ENCODE assay signal across 8 mouse cellular contexts in the genomic region with DNA sequence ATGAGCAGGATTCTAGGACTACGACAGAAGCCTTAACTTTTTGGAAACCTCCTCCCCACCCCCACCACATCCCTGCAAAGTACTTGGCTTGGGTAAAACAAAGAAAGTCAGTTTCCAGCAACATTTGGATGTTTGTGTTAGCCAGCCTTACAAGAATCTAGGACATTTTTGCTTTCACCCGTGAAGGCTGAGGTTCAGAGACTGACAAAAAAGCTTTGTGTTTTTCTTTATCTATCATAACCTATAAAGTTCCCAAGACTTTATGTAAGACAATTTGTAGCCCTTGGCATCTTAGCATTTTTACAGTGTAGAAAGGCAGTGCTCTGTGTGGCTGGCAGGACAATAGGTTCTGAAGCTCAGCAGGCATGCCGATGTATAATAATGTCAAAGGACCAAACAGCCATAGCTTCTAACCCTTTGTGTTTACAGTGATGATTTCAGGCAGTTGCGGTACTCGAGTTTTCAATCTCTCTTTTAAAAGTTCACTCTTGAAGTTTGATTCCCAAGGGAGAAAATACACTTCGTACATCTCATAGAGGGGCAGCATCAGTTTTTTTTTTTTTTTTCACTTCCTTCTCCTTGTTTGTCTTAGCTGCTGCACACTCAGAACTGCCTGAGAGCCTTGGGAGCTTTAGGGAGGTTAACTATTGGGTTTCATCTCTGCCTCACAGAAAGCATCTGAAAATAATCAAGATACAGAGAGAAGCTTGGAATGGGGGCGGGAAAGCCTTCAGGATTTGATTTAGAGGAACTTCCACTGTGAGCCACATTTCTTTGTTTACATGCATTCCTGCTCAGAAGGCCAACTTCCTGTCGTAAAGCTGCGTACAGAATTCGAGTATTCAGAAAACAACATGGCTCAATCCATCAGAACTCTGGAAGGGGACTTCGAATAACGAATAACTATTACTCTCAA.
A peak's percentile ranks its signal among the peaks of the same experiment; 100 is the strongest.
DNase-seq lines count a peak whose midpoint lies in the region; ATAC-seq and TF ChIP-seq lines count a peak whose summit lies in the region.
"Had no signal": no experiment of that assay in that cellular context is flagged by ENCODE, and none has a peak within 500 bp of the region (broad histone marks: within the 10 kb centered on the region; RNA-seq: fewer than 3 reads in every experiment).

No protein-coding gene starts in this region.

- peak; percentile 80 for ATAC-seq in limb, embryonic 11.5 days (ENCODE audit: insufficient number of reproducible peaks, low FRiP score, low TSS enrichment, low read depth)
- ATAC-seq in liver, postnatal 0 days = no peak

- peak overlapping the region; percentile 68 for H3K27ac ChIP-seq in limb, embryonic 11.5 days (replicated peaks; ENCODE audit: low read depth, low read length)
- H3K27ac ChIP-seq in liver, postnatal 0 days (ENCODE audit: low read depth) = no peak overlapping the region
- H3K27ac ChIP-seq: liver, embryonic 13.5 days had no signal

- WGBS in limb, embryonic 11.5 days = 22% methylated on average over 12 of the region's 12 CpGs
- 37% methylated on average over 12 of the region's 12 CpGs for WGBS in liver, postnatal 0 days (ENCODE audit: insufficient replicate concordance)

- intact Hi-C loops in heart, postnatal 10 days (cut with DNase I) = no loop called here

- no peaks in the 10 kb centered on the region for H3K9me3 ChIP-seq in limb, embryonic 11.5 days (ENCODE audit: control insufficient read depth, low read length)
- no peaks in the 10 kb centered on the region for H3K9me3 ChIP-seq in liver, postnatal 0 days (ENCODE audit: low read length)
- H3K9me3 ChIP-seq: liver, embryonic 13.5 days had no signal

- H3K9ac ChIP-seq in limb, embryonic 11.5 days (ENCODE audit: low read length) = no peak overlapping the region
- no peak overlapping the region for H3K9ac ChIP-seq in liver, postnatal 0 days (replicated peaks)
- H3K9ac ChIP-seq: liver, embryonic 13.5 days had no signal

- peak; percentile 48 for DNase-seq in Muller cell, postnatal 12 days (ENCODE audit: inconsistent ontology term)
- DNase-seq in R1 (ENCODE audit: low read depth, low spot score) = peak; percentile 10
- DNase-seq in heart, postnatal 10 days = peak; percentile 13 to 28
- peak; percentile 77 for DNase-seq in limb, embryonic 11.5 days (ENCODE audit: low spot score)
- DNase-seq in cerebellum, postnatal 25 days = no peak
- no peak for DNase-seq in spleen, adult 12 weeks (ENCODE audit: low spot score)
- no peak for DNase-seq in liver, postnatal 0 days
- DNase-seq: liver, embryonic 13.5 days had no signal

- no peak for TF ChIP-seq EP300 in liver, postnatal 0 days (IDR thresholded peaks at IDR 0.05; ENCODE audit: low read depth)

- H3K4me2 ChIP-seq in limb, embryonic 11.5 days (ENCODE audit: low read depth, severe bottlenecking) = no peak overlapping the region
- H3K4me2 ChIP-seq in liver, postnatal 0 days (ENCODE audit: low read depth, low read length) = no peak overlapping the region
- H3K4me2 ChIP-seq: liver, embryonic 13.5 days had no signal

- no peak for TF ChIP-seq CTCF in liver, postnatal 0 days (IDR thresholded peaks at IDR 0.05; ENCODE audit: low read depth)

- no peaks in the 10 kb centered on the region for H3K36me3 ChIP-seq in limb, embryonic 11.5 days (ENCODE audit: control insufficient read depth, insufficient read depth, low read length)
- H3K36me3 ChIP-seq in liver, postnatal 0 days (replicated peaks; ENCODE audit: insufficient read depth, low read length) = no peaks in the 10 kb centered on the region
- H3K36me3 ChIP-seq: liver, embryonic 13.5 days had no signal

- H3K27me3 ChIP-seq in limb, embryonic 11.5 days (ENCODE audit: control insufficient read depth, insufficient read depth, low read length) = no peaks in the 10 kb centered on the region
- no peaks in the 10 kb centered on the region for H3K27me3 ChIP-seq in liver, postnatal 0 days (ENCODE audit: insufficient read depth, low read length)
- H3K27me3 ChIP-seq: liver, embryonic 13.5 days had no signal

- no peak overlapping the region for H3K4me3 ChIP-seq in limb, embryonic 11.5 days (ENCODE audit: low read depth, low read length)
- H3K4me3 ChIP-seq in liver, postnatal 0 days (ENCODE audit: low read depth, low read length) = no peak overlapping the region
- H3K4me3 ChIP-seq: liver, embryonic 13.5 days had no signal

- H3K4me1 ChIP-seq in limb, embryonic 11.5 days (ENCODE audit: control insufficient read depth, insufficient read depth, low read length) = peaks cover 4% of the 10 kb centered on the region; the same call in 1 of the 2 replicates
- no peaks in the 10 kb centered on the region for H3K4me1 ChIP-seq in liver, postnatal 0 days (ENCODE audit: insufficient read depth)
- H3K4me1 ChIP-seq: liver, embryonic 13.5 days had no signal

Comparison
In these comparisons a context has a peak if more than half of its experiments do, and no peak if none do; other contexts are left out.
1. DNase-seq: peak in Muller cell, postnatal 12 days (single experiment), R1 (single experiment), heart, postnatal 10 days (2 of 2) and limb, embryonic 11.5 days (single experiment); none in cerebellum, postnatal 25 days (0 of 2), spleen, adult 12 weeks (single experiment) and liver, postnatal 0 days (single experiment).